Comparison of ENCODE assay signal across 23 mouse cellular contexts in the genomic region with DNA sequence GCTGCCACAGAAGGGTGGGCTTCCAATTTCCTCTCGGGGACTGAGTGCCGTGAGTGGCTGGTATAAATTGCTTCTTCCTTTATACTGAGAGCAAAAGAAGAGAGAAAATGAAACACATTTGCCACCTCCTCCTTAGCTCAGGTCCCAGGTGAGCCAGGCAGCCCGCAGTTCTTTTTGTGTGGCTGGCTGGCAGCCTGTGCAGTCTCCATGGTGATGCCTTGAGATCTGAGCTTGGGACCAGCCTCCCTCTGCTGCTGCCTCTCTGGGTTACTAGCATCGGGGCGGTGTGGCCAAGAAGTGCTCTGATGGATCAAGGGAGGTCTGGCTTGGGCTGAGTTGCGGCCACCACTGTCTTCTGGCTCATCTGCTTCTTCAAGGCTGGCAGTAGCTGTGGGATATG.
DNase-seq lines count a peak whose midpoint lies in the region; ATAC-seq lines count a peak whose summit lies in the region.
"Had no signal": no experiment of that assay in that cellular context is flagged by ENCODE, and none has a peak within 500 bp of the region (broad histone marks: within the 10 kb centered on the region; RNA-seq: fewer than 3 reads in every experiment).

No protein-coding gene starts in this region.

- DNase-seq in cerebellum, postnatal 10 days = peak; percentile 41 to 49
- no peak for DNase-seq in cerebellum, postnatal 4 days (ENCODE audit: low spot score in 2 of 2)
- DNase-seq in frontal cortex, postnatal 36 days (ENCODE audit: low spot score in 2 of 2) = no peak
- DNase-seq in layer of hippocampus, adult 9-11 months = peak; percentile 29
- no peak for DNase-seq in layer of hippocampus, adult 9-10 months (ENCODE audit: low spot score)
- DNase-seq in right cerebral cortex, adult 2 months (ENCODE audit: low spot score in 2 of 2) = peak; percentile 31 to 40
- no peak for DNase-seq in right cerebral cortex, postnatal 36 days (ENCODE audit: low spot score in 2 of 2)
- DNase-seq: adrenal gland, adult 2 months; adrenal gland, postnatal 36 days; cerebellum, adult 9-10 months; gastrocnemius, postnatal 14 days; heart, adult 11 months; heart, postnatal 4 days; kidney, adult 2 months; kidney, postnatal 4 days; lung, embryonic 14.5 days; lung, postnatal 14 days; thymus, adult 18-20 months; thymus, postnatal 25 days had no signal

- ATAC-seq in frontal cortex, adult (ENCODE audit: low TSS enrichment) = peak; percentile 65
- ATAC-seq: activated CD4-positive, CD25-positive, alpha-beta regulatory T cell, adult 4 months; forebrain, embryonic 14.5 days; intestine, embryonic 15.5 days had no signal

Comparison
In these comparisons a context has a peak if more than half of its experiments do, and no peak if none do; other contexts are left out.
1. DNase-seq: peak in cerebellum, postnatal 10 days (2 of 2), layer of hippocampus, adult 9-11 months (single experiment) and right cerebral cortex, adult 2 months (2 of 2); none in cerebellum, postnatal 4 days (0 of 2), frontal cortex, postnatal 36 days (0 of 2), layer of hippocampus, adult 9-10 months (single experiment) and right cerebral cortex, postnatal 36 days (0 of 2).